Mouse (Mus musculus) layer of hippocampus, adult 9-11 months (tissue): Measurements from ENCODE around the gene Prss38.

Experiments
- DNase-seq: peaks from one replicate; pipeline ENCODE4 v3.0.0; 2022

Prss38 gene

DNA sequence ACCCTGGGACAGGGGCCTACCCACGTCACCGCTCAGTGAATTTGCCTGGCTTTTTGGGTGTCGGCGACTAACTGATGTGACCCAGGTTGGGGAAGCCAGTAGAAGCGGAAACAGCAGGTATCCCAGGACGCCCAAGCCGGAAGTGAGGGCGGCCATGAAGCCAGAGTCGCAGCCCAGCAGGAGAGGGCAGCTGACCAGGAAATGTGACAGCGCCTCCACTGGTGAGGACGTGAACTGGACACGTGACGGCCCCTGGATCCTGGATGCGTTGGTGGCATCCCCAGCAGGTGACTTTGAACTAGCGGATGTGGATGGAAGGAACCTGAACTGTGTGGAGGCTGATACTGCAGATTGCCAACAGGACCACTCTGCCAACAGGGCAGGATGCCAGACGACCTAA lies at the start of gene Prss38:
Prss38 (minus strand) TSS at position 183 of the 400 bp plus-strand sequence.
- DNase-seq, result no peak

DNA sequence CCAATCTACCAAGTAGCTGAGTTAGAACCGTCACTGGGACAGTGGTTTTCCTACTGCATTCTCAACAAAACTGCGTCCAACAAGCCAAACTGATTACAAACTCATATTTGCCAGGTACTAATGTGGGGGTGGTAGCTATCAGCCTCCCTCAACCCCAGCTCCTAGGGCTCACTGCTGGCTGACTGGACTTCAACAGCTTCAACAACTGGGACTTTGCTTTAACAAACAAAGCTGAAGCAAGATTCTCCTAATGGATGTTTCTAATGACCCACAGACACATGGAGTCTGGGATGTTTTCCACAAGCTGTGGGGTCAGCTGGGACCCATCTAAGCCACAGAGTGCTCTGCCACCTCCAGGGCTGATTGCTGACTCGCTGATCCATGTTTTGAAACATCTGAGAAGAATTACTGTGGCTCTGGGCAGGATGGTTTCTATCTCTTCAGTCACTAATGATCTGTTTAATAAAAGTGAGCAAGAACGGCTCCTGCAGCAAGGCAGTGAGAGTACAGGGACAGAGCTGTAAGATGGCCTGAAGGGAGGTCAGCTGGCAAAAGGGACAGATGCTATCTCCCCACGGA lies 47.6 kb upstream of the Prss38 start:
- DNase-seq, result no peak

DNA sequence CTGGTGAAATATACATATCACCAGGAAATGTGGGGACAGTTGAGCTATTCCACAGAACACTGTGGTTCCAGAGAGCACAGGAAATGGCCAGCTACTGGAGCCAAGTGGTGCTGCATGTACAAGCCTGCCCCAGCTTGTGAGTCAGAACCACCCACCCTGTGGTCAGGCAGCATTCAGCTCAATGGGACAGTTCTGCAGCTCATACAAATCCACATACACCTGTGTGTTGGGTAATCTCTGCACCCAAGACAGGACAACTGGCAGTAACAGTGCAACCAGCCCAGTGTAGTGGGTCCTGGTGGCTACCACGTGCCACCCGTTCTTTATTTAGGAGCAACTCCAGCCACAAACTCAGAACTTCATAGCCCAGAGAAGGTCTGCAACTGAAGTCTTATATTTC lies 46.5 kb upstream of the Prss38 start:
- DNase-seq, result no peak

DNA sequence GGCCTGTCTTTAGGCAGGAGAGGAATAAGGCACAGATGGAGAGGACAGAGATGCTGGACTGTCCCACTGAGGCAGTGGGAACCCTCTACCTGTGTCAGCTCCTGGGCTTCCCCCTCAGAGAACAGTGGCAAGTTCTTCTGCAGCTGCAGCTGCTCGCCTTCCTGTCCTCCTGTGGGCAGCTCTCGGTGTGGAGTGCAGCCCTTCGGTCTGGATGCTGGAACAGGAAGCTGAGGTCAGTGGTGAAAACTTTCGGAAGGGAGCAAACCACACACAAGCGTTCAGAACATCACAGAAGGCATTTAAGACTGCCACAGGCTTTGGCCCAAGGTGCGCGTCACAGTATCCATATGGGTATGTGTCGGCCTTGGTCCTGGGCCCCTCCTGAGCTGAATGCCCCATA lies 46.0 kb upstream of the Prss38 start:
- DNase-seq, result no peak

DNA sequence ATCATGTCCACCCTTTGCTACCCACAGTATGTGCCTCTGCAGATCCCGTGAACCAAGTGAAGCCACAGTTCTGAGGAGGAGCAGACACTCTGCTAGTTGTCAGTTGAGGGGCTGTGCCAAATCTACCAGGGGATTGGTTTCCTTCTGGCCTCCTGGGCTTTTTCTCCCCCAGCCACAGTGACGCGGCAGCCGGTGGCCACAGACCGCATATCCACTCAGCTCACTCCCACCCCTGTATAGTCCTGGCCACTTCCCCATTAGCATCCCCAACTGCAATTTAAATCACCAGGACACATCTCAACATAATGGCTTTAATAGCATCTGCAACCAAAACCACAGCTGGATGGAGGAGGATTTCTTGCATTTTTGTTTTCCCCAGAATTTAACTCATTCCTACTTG lies 43.3 kb upstream of the Prss38 start:
- DNase-seq, result no peak

DNA sequence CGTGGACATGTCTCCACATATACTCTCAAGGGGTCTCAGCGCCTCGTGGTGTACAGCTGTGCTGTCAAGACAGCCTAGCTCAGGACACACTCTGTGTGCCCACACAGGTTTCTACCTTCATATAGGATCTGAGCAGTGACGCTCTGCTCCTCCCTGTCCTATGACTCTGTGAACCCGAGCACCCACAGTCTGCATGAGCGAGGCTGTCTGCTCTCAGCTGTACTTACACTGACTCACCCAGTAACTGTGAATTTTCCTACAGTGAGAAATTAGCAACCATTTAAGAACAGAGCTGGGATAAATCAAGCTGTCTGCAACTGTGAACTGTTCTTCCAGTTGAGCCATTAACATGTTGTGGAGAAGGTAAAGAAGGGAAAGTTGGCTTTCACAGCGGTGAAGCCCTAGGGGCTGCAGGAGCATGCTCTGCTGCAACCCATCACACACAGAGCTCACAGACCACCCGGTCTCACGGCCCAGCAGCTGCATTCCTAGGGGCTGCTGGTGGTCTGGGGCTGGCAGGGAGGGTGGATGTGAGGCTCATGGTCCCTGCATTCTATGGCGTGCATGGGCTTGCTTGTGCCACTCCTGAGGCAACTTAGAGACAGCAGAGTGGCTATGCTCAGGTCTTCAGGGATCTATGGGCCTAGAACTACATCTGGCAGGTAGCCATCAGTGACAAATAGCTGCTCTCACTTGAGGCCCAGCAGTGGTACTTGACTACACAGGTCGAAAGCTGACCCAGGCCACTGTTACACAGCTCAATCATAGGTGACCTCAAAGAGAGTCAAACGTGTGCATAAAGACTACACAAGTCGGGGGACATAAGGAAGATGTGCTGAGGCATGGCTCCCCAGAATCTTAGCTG lies 37.8 kb upstream of the Prss38 start:
- DNase-seq, result no peak

DNA sequence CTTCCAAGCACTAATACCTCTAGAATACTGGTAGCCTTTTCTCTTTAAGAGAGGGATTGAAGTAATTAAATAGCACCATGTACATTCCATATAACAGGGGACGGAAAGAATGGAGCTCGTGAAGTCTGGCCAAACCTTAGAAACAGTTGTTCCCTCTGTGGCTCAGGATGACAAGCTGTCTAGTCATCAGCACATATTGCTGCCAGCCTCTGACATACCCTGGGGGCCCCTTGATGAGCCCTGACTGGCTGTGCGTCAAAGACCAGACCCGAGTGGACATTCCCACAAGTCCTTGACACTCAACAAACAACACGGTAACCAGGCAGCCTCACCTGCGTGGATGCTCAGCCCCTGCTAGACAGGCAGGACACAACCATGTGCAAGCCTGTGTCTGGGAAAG lies 36.6 kb upstream of the Prss38 start:
- no peak for DNase-seq

DNA sequence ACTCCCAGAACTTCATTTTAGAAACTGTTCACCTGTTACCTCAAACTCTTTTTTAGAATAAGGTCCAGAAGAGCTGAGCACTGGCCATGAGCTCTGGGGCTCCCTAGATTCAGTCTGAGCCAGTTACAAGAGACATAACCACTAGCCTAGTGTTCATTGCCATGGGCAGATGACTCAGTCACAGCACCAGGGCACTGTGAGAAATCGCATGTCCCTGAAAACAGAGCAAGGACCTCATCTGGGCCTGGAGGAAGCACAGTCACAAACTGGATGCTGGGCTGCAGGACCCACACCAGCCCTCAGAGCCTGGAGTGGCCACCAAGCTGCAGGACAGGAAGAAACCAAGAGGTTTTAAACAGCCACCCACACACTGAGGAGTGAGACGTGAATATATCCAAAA lies 35.4 kb upstream of the Prss38 start:
- no peak for DNase-seq

DNA sequence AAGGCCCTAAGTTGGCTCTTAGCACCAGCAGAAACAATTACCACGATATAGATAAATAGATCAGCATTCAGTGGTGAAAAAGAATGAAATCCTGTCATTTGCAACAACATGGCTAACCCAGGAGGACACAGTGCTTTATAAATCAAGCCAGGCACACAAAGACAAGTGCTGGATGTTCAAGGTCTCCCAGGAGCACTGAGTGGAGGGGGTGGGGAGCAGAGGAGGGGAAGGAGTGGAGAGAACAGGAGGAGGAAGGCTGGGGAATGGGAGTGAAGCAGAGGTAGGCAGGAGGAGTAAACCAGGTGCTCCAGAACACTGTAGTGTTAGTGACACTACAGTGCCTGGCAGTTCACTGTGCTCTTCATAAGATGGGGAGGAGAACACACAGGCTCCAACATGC lies 30.3 kb upstream of the Prss38 start:
- DNase-seq, result no peak

DNA sequence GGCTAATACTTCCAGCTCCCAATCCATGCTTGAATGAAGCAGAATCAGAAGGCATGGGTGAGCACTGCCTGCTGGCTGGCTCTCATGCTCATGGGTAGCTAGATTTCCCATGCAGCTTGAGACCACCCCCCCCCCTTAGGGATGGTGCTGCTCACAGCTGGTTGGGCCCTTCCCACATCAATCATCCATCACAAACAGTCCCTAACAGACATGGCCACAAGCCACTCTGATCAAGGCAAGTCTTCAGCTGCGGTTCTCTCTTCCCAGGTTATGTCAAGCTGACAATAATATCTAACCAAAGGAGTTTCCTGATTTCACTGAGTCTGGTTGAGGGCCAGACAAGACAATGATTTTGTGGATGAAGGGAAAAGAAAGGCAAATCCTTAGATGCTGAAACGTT lies 25.4 kb upstream of the Prss38 start:
- no peak for DNase-seq

DNA sequence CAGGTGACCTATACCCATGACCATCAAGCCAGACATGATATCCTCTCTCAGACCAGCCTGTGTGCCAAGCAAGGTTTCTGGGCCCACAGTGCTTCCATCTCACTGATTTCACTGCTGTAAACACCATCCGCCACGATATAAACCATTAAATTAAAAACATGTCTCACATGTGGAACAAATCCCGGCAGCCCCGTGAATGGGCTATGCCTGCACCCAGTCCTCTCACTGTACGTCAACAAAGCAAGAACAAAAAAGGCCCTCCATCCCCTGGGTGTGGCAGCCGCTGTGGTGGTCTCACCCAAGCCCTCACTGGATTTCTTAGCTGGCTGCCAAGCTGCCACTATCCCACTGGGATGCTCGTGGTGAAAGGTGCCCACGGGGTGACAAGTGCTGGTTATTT lies 24.4 kb upstream of the Prss38 start:
- DNase-seq, result no peak

DNA sequence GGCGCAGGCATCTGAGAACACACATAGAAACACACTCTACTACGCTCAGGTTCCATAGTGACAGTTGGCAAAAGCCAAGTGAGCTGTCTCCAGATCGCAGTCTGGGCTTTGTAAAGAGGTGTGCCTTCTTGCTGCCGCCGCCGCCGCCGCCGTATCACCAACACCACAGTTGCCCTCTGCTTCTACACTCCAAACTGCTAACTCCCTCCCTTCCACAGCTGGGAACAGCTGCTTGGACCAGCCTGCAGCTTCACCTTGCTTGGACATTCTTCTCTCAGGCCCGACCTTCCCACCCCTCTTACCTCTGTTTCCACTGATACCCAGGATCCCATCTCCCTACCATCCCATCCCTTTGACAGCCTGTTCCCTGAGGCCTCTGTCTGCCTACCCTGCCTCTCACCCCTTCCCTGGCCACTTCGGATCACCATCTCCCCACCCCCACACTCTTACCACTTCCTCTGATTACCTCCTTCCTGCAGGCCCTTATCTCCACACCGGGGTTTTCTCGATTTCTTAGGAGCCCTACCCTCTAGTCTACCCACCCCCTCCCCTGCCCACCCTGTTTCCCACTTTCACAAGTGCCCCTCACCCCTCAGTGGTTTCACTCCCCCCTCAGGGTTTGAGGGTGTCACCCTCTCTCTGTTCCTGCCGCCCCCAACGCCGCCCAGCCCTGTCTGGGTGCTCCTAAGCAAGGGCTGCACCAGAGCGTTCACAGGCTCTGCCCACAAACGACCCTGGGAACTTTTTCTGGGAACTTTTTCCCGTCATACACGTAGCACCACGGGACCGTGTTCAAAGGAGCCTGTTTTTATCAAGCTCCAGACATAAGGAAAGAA lies 22.3 kb upstream of the Prss38 start:
- DNase-seq, result no peak

DNA sequence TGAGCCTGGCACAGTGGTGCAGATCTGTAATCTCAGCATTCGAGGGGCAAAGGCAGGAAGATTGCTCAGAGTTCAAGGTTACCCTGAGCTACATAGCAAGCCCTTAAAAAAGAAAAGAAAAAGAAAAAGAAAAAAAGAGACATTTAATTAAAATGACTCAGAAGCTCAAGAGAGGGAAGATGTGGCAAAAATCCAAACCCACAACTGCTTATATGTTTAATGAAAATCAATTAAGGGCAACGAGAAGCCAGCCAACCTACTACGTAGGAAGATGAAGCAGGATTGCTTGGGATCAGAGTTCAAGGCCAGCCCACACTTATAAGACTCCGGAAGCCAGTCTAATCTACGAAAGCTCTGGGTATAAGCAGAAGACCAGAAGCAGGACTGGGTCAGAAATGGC lies 19.0 kb upstream of the Prss38 start:
- no peak for DNase-seq

DNA sequence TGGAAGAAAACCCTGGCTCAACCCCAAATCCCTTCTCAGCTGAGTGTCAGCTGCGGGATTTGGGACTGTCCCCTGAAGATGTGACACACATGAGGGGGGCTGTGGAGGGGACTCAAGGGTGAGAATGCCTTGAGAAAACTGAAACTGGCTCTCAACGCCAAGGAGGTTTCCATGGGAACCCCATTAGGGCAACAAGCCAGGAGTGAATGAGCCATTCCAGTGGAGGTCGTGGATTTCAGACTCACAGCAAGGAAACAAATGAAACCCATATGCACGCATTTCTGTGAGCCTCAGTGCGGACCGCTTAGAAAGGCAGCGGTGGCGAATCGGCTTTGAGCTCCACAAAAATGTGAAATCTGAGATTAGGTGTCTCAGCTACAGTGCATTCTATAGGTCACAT lies 18.1 kb upstream of the Prss38 start:
- DNase-seq, result peak; percentile 22

DNA sequence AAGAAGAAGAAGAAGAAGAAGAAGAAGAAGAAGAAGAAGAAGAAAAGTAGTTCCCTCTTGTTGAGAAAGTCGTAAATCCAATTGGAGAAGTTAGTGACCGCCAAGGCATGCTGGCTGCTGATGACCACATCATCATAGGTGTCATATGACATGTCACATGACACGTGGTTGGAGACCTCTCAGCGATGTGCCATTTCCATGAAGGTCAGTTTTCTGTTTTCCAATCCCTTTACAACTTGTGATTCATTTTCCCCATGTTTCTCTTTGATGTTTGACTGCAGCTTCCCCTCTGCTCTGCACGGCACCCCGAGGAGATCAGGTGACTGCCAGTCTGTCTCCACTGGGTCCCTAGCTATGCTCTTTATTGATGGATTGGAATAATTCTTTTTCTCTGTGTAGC lies 16.8 kb upstream of the Prss38 start:
- no peak for DNase-seq

DNA sequence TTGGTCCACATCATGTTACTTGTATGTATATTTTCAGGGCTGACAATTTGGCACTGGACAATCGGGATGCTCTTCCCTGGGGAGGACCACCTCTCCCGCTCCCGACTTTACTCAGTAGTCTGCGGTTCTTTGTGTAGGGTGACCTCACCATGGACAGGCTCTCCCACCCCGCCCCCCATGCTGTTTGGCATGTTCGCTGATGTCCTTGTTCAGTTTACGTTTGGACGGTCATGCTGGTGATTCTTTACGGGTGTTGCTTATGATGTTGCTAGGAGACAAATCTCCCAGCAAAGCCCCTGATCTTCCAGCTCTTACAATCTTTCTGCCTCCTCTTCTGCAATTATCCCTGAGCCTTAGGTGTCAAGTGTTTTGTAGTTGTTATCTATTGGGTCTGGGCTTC lies 15.0 kb upstream of the Prss38 start:
- DNase-seq, result no peak

DNA sequence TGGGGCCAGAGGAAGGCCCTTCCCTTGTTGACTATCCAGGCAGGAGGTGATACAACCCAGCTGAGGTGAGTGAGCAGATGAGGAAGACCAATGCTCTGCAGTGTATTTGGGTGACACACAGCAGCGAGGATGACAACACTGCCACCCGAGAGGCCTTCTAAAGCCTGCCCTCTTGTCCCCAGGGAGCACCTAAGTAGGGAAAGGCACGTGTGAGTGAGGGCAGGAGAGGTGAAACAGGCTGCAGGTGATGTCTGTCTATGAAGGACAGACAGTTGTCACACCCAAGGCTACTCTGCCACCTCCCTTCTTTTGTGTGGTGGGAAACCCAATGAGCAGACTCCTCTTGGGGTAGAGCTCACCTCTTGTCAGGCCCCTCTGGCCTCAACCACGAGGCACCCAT lies 14.2 kb upstream of the Prss38 start:
- no peak for DNase-seq

DNA sequence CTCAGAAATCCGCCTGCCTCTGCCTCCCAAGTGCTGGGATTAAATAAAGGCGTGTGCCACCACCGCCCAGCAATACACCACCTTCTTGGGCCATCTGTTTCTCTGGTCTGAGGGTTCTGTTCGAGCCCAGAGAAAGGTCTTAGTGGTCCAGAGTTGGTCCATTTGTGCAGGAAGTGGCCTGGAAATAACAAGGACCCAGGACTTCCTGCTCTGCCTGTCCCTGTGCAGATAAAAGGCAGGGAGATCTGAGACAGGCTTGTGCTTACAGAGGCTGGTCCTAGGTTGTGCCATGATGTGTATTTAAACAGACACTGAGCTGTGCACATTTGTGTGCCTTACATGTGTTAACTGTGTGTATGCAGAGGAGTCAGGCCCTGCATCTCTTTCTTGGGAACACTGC lies 13.3 kb upstream of the Prss38 start:
- DNase-seq, result no peak

DNA sequence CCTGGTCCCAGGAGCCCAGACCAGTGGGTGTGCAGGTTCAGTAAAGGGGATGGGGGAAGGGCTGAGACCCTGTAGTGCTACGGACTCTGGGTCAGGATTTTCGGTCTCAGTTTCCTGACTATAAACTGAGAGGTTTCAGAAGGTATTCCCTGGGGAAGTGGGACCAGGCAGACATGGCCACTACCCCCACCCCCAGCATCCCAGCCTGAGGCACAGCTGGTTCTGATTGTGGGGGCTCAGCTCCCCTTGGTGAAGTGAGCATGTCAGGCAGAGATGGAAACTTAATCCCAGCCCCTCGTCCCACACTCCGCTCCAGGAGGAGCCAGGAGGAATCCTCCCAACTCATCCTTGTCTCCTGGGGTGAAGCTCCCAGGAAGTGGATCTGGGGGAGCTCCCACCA lies 12.0 kb upstream of the Prss38 start:
- no peak for DNase-seq

DNA sequence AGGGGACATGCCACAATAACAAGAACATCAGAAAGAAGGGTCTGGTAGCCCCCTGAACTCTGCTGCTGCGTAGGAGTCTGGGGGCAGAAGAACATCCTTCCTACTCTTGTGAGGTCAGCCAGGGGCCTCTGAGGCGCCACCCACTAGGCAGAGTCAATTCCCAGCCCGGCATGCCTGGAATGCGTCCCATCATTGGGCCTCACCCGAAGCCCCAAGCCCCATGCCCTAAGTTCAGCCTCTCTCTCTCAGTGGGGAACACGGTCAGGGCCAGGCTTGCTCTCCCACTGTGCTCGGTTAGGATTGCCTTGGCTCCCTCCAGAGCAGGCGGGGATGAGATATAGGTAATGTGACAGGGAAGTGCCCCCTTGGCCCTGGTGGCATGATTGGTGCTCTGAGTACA lies 9.7 kb upstream of the Prss38 start:
- no peak for DNase-seq

DNA sequence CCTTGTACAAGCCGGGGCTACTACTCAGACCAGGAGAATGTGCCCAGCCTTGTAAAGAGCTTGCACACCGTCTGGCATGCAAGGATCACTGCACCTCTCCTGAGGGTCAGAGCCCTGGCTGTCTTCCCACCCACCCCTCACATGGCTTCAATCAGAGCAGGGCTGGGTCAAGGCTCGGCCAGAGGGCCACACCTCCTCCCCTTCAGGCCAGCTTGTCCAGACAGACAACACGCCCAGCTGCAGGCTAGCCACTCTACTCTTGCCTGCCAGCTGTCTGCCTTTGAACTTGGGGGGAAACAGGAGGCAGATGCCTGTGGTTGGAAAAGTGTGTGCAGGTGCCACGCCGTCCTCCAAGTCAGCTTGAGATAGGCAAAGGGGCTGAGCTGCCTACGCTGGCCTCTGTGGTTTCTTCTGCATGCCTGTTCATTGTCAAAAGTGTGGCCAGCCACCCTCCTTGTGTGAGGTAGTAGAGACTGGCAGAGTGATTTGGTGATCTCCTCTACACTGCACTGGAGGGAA lies 9.0 kb upstream of the Prss38 start:
- no peak for DNase-seq

DNA sequence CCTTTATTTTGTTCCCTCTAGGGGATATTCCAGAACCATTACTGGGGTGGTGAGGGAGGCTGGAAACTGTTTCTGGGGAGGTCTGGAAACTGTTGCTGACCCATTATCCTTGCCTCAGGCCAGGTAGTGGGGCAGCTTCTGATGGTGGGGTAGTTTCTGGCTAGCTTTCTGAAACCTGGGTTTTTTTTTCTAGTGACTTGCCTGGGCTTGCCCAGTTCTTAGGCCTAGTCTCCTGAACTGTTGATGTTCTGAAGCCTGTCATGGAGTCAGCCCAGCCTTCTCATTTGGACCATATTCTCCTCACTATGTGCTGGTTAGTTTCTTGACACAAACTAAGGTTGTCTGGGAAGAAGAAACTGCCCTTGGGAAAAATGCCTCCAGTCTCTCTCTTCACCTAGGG lies 4.1 kb upstream of the Prss38 start:
- DNase-seq, result no peak

DNA sequence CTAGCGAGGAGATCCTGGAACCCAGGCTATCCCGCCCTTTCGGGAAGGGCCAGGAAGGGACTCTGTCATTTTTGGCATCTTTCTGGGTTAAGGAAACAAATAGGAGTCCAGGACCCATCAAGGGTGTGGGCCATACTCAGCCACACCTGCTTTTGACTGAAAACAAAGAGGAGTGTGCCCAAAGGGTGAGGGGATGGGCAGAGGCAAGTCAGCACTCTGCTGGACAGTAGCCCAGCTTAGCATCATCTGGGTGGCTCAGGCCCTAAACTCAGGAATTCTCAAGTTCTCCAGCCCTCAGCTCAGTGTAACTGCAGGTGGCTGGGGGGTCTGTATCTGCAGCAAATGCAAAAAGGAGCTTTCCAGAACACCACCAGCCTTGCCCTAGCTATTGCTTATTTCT lies 2.5 kb upstream of the Prss38 start:
- no peak for DNase-seq

DNA sequence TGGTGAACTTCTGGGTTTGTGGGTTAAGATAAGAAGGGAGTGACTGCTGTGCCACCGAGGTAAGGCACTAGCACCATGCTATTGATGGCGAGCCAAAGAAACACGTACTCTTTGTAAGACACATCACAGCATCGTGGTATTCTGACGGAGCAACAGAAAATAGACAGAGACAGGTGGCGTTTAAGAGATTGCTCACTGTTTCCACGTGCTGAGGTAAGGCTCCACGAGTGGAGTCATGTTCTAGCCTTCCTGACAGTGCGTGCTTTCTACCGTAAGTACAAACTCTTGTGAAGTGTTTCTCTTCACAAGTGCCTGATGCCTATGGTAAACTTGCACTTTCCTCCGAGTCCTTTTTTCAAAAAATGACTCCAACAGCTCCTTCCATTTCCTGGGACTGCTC lies 5.6 kb downstream of the Prss38 start:
- DNase-seq, result no peak
